Mouse (Mus musculus) thymus, adult 2 months (tissue): Measurements from ENCODE around the gene Med7.

Experiments used
- CTCF ChIP-seq: fragments of 200-500 bp; IDR thresholded peaks from 2 replicates; pipeline ENCODE4 v1.5.1; 2012; ENCODE audit warnings: mild to moderate bottlenecking, control low read depth, low read length, moderate library complexity, borderline replicate concordance; ENCODE audit not compliant: control insufficient read depth, poor library complexity, insufficient read depth; ENCODE audit errors: extremely low read depth
- POLR2A ChIP-seq: fragments of 200-500 bp; IDR thresholded peaks from 2 replicates; pipeline ENCODE4 v1.6.1; 2012; ENCODE audit warnings: mild to moderate bottlenecking, low read length, control low read depth, moderate library complexity; ENCODE audit not compliant: control insufficient read depth, poor library complexity, insufficient read depth; ENCODE audit errors: extremely low read depth

DNA sequence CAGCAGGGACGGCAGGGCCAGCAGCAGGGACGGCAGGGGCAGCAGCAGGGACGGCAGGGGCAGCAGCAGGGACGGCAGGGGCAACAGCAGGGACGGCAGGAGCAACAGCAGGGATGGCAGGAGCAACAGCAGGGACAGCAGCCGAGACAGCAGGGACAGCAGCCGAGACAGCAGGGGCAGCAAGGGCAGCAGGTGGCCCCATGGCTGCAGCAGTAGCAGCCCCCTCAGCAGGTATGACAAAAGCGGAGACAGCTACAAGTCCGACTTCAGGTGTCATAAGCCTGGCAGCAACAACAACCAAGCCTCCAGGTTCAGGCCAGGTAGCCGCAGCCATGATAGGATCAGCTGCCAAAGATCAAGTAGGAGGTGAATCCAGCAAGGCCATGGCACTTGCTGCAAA, 30.0 kb upstream of the Med7 start:
- no peak for TF ChIP-seq CTCF
- TF ChIP-seq POLR2A, result no peak
